Mouse (Mus musculus) duodenum, adult 2 months (tissue): ENCODE data around the gene Sp110. TPM values are rescaled to one million over a fixed set of nuclear protein-coding genes. Genes with fewer than 3 reads are reported as not detected.

Experiments
- polyA plus RNA-seq: library from polyadenylated mRNA; depleted of rRNA; stranded (reverse); fragments of >200 nt; gene quantifications from 2 replicates; pipeline ENCODE4 v1.2.3, GENCODE M21; 2012; ENCODE audit warnings: low replicate concordance; rRNA removed

The Sp110 gene
- polyA plus RNA-seq = 2.0 and 5.2 TPM in 2 replicates

DNA sequence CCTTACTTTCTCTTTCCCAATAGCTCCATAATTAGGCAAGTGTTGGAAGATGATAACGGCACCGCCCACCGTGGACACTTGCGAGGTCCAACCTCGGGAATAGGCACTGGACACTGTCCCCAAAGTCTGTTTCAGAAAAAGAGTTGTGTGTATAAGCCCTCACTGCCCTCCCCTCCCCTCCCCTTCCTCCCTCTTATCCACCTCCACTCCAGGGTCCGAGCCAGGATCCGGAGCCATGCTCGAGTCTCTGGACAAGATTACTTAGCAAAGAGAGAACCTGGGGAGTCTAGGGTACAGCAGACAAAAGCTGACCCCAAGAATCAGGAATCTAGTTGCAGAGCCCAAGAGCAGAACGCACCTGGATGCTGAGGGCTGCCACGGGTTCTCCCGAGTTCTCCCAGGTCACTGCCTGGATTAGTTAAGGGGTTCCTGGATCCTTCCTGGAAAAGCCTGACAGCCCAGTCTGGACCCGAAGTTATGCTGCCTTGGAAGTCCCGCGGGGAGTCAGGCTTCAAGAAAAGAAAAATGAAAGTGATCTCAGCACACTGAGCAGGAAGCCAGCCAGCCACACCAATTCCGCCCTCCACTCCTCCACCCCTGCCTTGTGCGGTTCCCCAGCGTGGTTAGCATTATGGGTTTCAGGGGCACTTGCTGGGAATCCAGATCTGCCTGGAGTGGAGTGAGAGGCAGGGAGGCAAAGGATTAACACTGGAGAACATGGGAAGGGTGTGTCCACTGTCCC, at the start of gene Sp110:
Gene Sp110 (minus strand): TSS at position 547 of the 742 bp plus-strand sequence.

GRCm38 (mm10) chr1:85600078-85600477, 1.5 kb upstream of the Sp110 start, which contains the start of gene Sp140:
Gene Sp140 (plus strand): TSS chr1:85600378.

DNA sequence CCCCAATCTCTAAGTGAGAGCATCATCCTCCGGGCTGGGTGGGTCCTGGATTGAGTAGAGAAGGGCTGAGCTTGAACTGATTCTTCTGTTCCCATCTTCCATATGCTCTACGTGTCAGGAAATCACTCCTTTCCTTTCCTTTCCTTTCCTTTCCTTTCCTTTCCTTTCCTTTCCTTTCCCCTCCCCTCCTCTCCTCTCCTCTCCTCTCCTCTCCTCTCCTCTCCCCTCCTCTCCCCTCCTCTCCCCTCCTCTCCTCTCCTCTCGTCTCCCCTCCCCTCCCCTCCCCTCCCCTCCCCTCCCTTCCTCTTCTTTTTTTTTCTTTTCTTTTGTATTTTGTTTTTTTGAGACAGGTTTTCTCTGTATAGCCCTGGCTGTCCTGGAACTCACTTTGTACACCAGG, 23.2 kb downstream of the Sp110 start, which contains the start of gene G530012D18Rik:
Gene G530012D18Rik (plus strand): TSS at position 301 of the 400 bp plus-strand sequence.

Other genes starting within 250 kb of the Sp110 start
- not detected in 2 replicates for gene G530012D18Rik, start 23.1 kb downstream of the Sp110 start, polyA plus RNA-seq
- 2.1 and 4.1 TPM in 2 replicates for gene Sp140, start 1.6 kb upstream of the Sp110 start, polyA plus RNA-seq
- 2.1 and 7.9 TPM in 2 replicates for gene Sp100, start 51.2 kb upstream of the Sp110 start, polyA plus RNA-seq
- gene A630001G21Rik, start 179.8 kb upstream of the Sp110 start, polyA plus RNA-seq = 0.27 and 1.3 TPM in 2 replicates
- gene Cab39, start 194.6 kb upstream of the Sp110 start, polyA plus RNA-seq = 37.1 and 38.1 TPM in 2 replicates